Mouse (Mus musculus): ENCODE data around the gene Zfp113.
"Not testable (repeated sequence)": the region's sequence is repeated elsewhere in the genome, so short reads cannot be mapped to it uniquely, and the experiment has no call there.

The Zfp113 gene

GRCm38 (mm10) chr5:138137935-138138549, 17.5 kb downstream of the Zfp113 start:
- DNase-seq (ENCODE audit: inconsistent age in 2 of 2, low spot score in 1 of 2), result peak in 1 of 2 experiments; percentile 73

GRCm38 (mm10) chr5:138137257-138137656, 18.3 kb downstream of the Zfp113 start:
- DNase-seq (ENCODE audit: inconsistent age in 2 of 2, low spot score in 1 of 2), result no peak

GRCm38 (mm10) chr5:138132425-138133064, 23.0 kb downstream of the Zfp113 start:
- DNase-seq (ENCODE audit: inconsistent age in 2 of 2, low spot score in 1 of 2), result no peak

- DNase-seq (ENCODE audit: inconsistent age in 2 of 2, low spot score in 1 of 2), result no peak
These were observed 37.5 kb downstream of the Zfp113 start for GRCm38 (mm10) chr5:138118041-138118440.

- peak in 1 of 2 experiments; percentile 52 for DNase-seq (ENCODE audit: inconsistent age in 2 of 2, low spot score in 1 of 2)
These were observed 38.1 kb downstream of the Zfp113 start for GRCm38 (mm10) chr5:138117199-138118015.

- DNase-seq (ENCODE audit: inconsistent age in 2 of 2, low spot score in 1 of 2), result peak; percentile 94 to 97
These were observed 39.0 kb downstream of the Zfp113 start, which contains the start of gene Zscan21 for GRCm38 (mm10) chr5:138116255-138117198. Zscan21 (plus strand) TSS chr5:138116903.

GRCm38 (mm10) chr5:138109847-138110396, 45.6 kb downstream of the Zfp113 start:
- DNase-seq (ENCODE audit: inconsistent age in 2 of 2, low spot score in 1 of 2), result not testable (repeated sequence)

GRCm38 (mm10) chr5:138107130-138107529, 48.4 kb downstream of the Zfp113 start:
- DNase-seq (ENCODE audit: inconsistent age in 2 of 2, low spot score in 1 of 2), result no peak

GRCm38 (mm10) chr5:138104976-138105375, 50.6 kb downstream of the Zfp113 start:
- no peak for DNase-seq (ENCODE audit: inconsistent age in 2 of 2, low spot score in 1 of 2)

GRCm38 (mm10) chr5:138094474-138094873, 61.1 kb downstream of the Zfp113 start:
- DNase-seq (ENCODE audit: inconsistent age in 2 of 2, low spot score in 1 of 2), result no peak

- DNase-seq (ENCODE audit: inconsistent age in 2 of 2, low spot score in 1 of 2), result no peak
These were observed 62.8 kb downstream of the Zfp113 start for GRCm38 (mm10) chr5:138092771-138093170.

GRCm38 (mm10) chr5:138090737-138091136, 64.8 kb downstream of the Zfp113 start:
- no peak for DNase-seq (ENCODE audit: inconsistent age in 2 of 2, low spot score in 1 of 2)

- no peak for DNase-seq (ENCODE audit: inconsistent age in 2 of 2, low spot score in 1 of 2)
These were observed 65.3 kb downstream of the Zfp113 start for GRCm38 (mm10) chr5:138090271-138090670.
